Mouse (Mus musculus) E14TG2a.4 (cell line): ENCODE data around the gene Fbxo7.

Source experiments
- CTCF ChIP-seq: conservative IDR thresholded peaks from 2 replicates; pipeline ENCODE4 v1.5.1; 2014; ENCODE audit warnings: low read length
- POU5F1 ChIP-seq: IDR thresholded peaks from 2 replicates; pipeline ENCODE4 v1.6.1; 2014; ENCODE audit warnings: low read length, borderline replicate concordance

- no peak for TF ChIP-seq CTCF
- no peak for TF ChIP-seq POU5F1
Measured at GRCm38 (mm10) chr10:86065661-86066060, 43.9 kb downstream of the Fbxo7 start.
